In the genomic region with DNA sequence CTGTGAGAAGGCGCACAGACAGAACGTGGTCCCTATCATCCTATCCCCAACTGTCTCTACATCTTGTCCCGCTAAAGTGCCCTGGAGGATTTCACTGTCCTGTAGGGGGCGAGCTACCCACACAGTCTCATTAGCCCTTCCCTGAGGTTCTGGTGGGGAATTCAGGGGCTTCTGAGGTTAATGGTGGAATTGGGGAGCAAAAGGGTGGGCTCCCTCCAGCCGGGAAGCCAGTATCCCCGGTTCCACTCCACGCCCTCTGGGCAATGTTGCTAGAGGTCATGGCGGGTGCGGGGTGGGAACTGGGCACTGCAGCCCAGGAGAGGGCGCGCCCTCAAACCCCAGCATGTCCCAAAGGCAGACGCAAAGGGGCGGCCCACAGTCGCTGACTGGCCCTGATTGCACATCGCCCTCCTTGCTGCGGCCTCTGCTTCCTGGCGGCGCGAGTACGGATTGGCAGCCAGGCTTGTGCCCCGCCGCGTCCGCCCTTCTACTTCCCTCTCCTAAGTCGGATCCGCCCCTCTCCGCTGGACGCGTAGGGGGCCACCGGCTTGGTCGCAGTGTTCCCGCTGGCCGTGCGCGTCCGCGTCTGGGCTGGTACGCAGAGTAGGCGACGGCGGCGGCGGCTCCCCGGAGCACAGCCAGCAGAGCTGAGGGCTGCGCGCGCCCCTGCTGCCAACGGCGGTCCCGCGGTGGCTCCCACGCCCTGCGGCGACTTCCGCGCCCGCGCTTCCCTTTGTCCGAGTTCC, we compare ENCODE assay signal across 8 mouse cellular contexts.
DNase-seq lines count a peak whose midpoint lies in the region; ATAC-seq and TF ChIP-seq lines count a peak whose summit lies in the region.

No protein-coding gene starts in this region.

- H3K9me3 ChIP-seq in ES-E14 (ENCODE audit: control insufficient read depth, insufficient read depth, low read depth, low read length): no peaks in the 10 kb centered on the region
- peaks cover 35% of the 10 kb centered on the region for H3K9me3 ChIP-seq in hindbrain, embryonic 10.5 days
- H3K9me3 ChIP-seq in lung, embryonic 15.5 days: no peaks in the 10 kb centered on the region

- in situ Hi-C loops in ES-E14 (cut with MboI; ENCODE audit: low sequenced_read_pairs in 2 of 2, unreplicated experiment in 2 of 2): no loop called here

- no peaks in the 10 kb centered on the region for H3K27me3 ChIP-seq in hindbrain, embryonic 10.5 days (ENCODE audit: insufficient read depth, poor library complexity, severe bottlenecking)
- no peaks in the 10 kb centered on the region for H3K27me3 ChIP-seq in lung, embryonic 15.5 days

- H3K9ac ChIP-seq in ES-E14 (ENCODE audit: insufficient read depth, low read depth, low read length, poor library complexity, severe bottlenecking): peak overlapping the region; percentile 88
- peak overlapping the region; percentile 84 for H3K9ac ChIP-seq in lung, embryonic 15.5 days

- ATAC-seq in lung, embryonic 15.5 days (ENCODE audit: borderline replicate concordance, extremely low read depth, low FRiP score, low TSS enrichment): peak; percentile 100

- no peaks in the 10 kb centered on the region for H3K36me3 ChIP-seq in ES-E14 (ENCODE audit: control insufficient read depth, insufficient read depth, low read length, poor library complexity, severe bottlenecking)
- H3K36me3 ChIP-seq in hindbrain, embryonic 10.5 days: peaks cover 18% of the 10 kb centered on the region
- no peaks in the 10 kb centered on the region for H3K36me3 ChIP-seq in lung, embryonic 15.5 days

- H3K4me3 ChIP-seq in ES-E14 (ENCODE audit: insufficient read depth in 1 of 2, low read depth in 1 of 2, low read length in 2 of 2, poor library complexity in 1 of 2, severe bottlenecking in 1 of 2): peak overlapping the region; percentile 95 to 96
- peak overlapping the region; percentile 89 for H3K4me3 ChIP-seq in hindbrain, embryonic 10.5 days
- H3K4me3 ChIP-seq in lung, embryonic 15.5 days: peak overlapping the region; percentile 85
- H3K4me3 ChIP-seq in olfactory bulb, adult 2 months (ENCODE audit: insufficient read depth, low read depth, low read length): peak overlapping the region; percentile 95

- peak; percentile 54 for TF ChIP-seq CTCF in olfactory bulb, adult 2 months (IDR thresholded peaks at IDR 0.05; ENCODE audit: insufficient read depth, low read depth, low read length)

- no peaks in the 10 kb centered on the region for H3K4me1 ChIP-seq in ES-E14 (ENCODE audit: control insufficient read depth in 2 of 2, insufficient read depth in 2 of 2, low read length in 2 of 2, poor library complexity in 1 of 2)
- H3K4me1 ChIP-seq in hindbrain, embryonic 10.5 days (replicated peaks): no peaks in the 10 kb centered on the region
- H3K4me1 ChIP-seq in lung, embryonic 15.5 days: no peaks in the 10 kb centered on the region
- H3K4me1 ChIP-seq in olfactory bulb, adult 2 months (ENCODE audit: control insufficient read depth, insufficient read depth, low read length): no peaks in the 10 kb centered on the region

- TF ChIP-seq POLR2A in olfactory bulb, adult 2 months (IDR thresholded peaks at IDR 0.05; ENCODE audit: insufficient read depth, low read depth, low read length): peak; percentile 20; the same call in 1 of the 2 replicates

- peak; percentile 77 for DNase-seq in ES-E14 (ENCODE audit: low read depth, low spot score)
- peak; percentile 32 for DNase-seq in cerebellum, adult 8-10 months
- DNase-seq in frontal cortex, adult 2 months (ENCODE audit: extremely low spot score in 1 of 2, low spot score in 1 of 2): peak; percentile 78 to 85
- peak; percentile 93 for DNase-seq in hindbrain, embryonic 10.5 days (ENCODE audit: low spot score)
- DNase-seq in layer of hippocampus, adult 9-10 months (ENCODE audit: low spot score): peak; percentile 50
- peak; percentile 67 to 74 for DNase-seq in thymus, adult 18-20 months

- peak overlapping the region; percentile 37; the same call in 1 of the 2 replicates for H3K27ac ChIP-seq in ES-E14 (ENCODE audit: insufficient read depth, low read depth, low read length, poor library complexity, severe bottlenecking)
- peak overlapping the region; percentile 97 for H3K27ac ChIP-seq in hindbrain, embryonic 10.5 days
- peak overlapping the region; percentile 92 for H3K27ac ChIP-seq in lung, embryonic 15.5 days
- H3K27ac ChIP-seq in olfactory bulb, adult 2 months (ENCODE audit: insufficient read depth, low read depth, low read length): no peak overlapping the region

- peak overlapping the region; percentile 66 for H3K4me2 ChIP-seq in lung, embryonic 15.5 days

- WGBS in hindbrain, embryonic 10.5 days: under 1% methylated on average over 59 of the region's 59 CpGs
- under 1% methylated on average over 51 of the region's 59 CpGs for WGBS in lung, embryonic 15.5 days
- under 1% methylated on average over 59 of the region's 59 CpGs for WGBS in olfactory bulb, adult 2 months

TF ChIP-seq in ES-E14, 5 proteins besides CTCF, POLR2A, EP300 and RAD21:
- TF ChIP-seq CHD2 (IDR thresholded peaks at IDR 0.05; ENCODE audit: low read depth, low read length) (no peak), ZC3H11A (IDR thresholded peaks at IDR 0.05; ENCODE audit: borderline replicate concordance, low read depth, low read length) (peak; percentile 19; the same call in 1 of the 2 replicates)

Comparison
In these comparisons a context has a peak if more than half of its experiments do, and no peak if none do; other contexts are left out.
1. DNase-seq: peak in every context shown above with its lines; median percentile 93 in hindbrain, embryonic 10.5 days; 82 in frontal cortex, adult 2 months; 77 in ES-E14; 70 in thymus, adult 18-20 months; 50 in layer of hippocampus, adult 9-10 months; 32 in cerebellum, adult 8-10 months.